Mouse (Mus musculus) lung, postnatal 0 days (tissue): ENCODE results near the gene Heyl.

ENCODE experiments used
- CTCF ChIP-seq: IDR thresholded peaks from 2 replicates; pipeline ENCODE4 v1.5.1; 2016; ENCODE audit warnings: antibody characterized with exemption, mild to moderate bottlenecking
- EP300 ChIP-seq: IDR thresholded peaks from 2 replicates; pipeline ENCODE4 v1.6.1; 2016; ENCODE audit warnings: antibody characterized with exemption, mild to moderate bottlenecking, control low read depth

DNA sequence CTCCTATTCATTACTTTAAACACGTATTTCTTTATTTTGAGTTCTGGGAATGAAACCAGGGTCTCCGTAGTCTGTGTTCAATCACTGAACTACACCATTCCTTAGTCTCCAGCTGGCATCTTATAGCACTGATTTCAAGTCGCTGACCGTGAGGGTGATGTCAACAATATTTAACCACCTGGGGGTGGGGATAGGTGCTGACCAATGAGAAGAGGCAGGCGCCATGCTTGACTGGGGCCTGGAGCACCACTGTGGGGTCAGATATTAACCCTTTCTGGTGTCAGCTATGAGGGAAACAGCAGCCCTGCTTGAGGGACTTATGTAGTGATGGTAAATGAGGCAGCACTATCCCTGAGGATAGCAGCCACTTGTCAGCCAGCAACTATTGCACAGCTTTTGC is 21.9 kb upstream of the Heyl start:
- TF ChIP-seq EP300: no peak
- no peak for TF ChIP-seq CTCF
